In the genomic region with DNA sequence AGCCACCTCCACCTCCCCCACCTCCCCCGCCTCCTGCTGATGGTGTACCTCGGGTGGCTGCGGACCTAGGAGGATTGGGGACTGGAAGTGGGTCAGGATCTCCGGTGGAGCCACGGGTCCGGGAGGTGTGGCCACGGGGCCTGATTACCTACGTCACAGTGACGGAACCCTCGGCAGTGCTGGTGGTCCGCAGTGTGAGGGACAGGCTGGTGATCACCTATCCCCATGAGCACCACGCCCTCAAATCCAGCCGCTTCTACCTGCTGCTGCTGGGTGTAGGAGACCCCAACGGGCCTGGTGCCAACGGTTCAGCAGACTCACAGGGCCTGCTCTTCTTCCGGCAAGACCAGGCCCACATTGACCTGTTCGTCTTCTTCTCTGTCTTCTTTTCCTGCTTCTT, we compare ENCODE assay signal across 18 mouse cellular contexts. TPM values are rescaled to one million over a fixed set of nuclear protein-coding genes. Genes with fewer than 3 reads are reported as not detected.
DNase-seq lines count a peak whose midpoint lies in the region; ATAC-seq and TF ChIP-seq lines count a peak whose summit lies in the region.
"Had no signal": no experiment of that assay in that cellular context is flagged by ENCODE, and none has a peak within 500 bp of the region (broad histone marks: within the 10 kb centered on the region; RNA-seq: fewer than 3 reads in every experiment).

No protein-coding gene starts in this region.

- no peak overlapping the region for H3K9ac ChIP-seq in intestine, postnatal 0 days (ENCODE audit: low read depth, low read length)

- DNase-seq in cerebellum, adult 11-12 months = peak; percentile 59
- DNase-seq in cerebellum, adult 18-20 months = no peak
- DNase-seq in cerebellum, adult 9-10 months = peak; percentile 37
- peak; percentile 56 for DNase-seq in cerebellum, adult 9-11 months
- no peak for DNase-seq in cerebellum, adult 8-10 months
- DNase-seq: adrenal gland, adult 8-10 months; B cell, adult 2 months had no signal

- ATAC-seq in cerebellum, adult (ENCODE audit: insufficient number of reproducible peaks, low FRiP score, low TSS enrichment) = no peak
- ATAC-seq in intestine, postnatal 0 days = no peak
- ATAC-seq: activated CD4-positive, CD25-positive, alpha-beta regulatory T cell, adult 4 months; CD4-positive, CD25-positive, alpha-beta regulatory T cell, adult 4 months; Patski had no signal

- 93% methylated on average over 17 of the region's 17 CpGs for WGBS in intestine, postnatal 0 days

- H3K9me3 ChIP-seq in E14TG2a.4 (ENCODE audit: low read length) = no peaks in the 10 kb centered on the region
- H3K9me3 ChIP-seq in intestine, postnatal 0 days (ENCODE audit: control insufficient read depth) = no peaks in the 10 kb centered on the region
- H3K9me3 ChIP-seq: G1E had no signal

- H3K4me1 ChIP-seq in E14TG2a.4 (replicated peaks; ENCODE audit: low read depth, low read length) = peaks cover 73% of the 10 kb centered on the region
- H3K4me1 ChIP-seq in intestine, postnatal 0 days (replicated peaks; ENCODE audit: control insufficient read depth, insufficient read depth, low read length) = no peaks in the 10 kb centered on the region

- peaks cover 51% of the 10 kb centered on the region for H3K36me3 ChIP-seq in E14TG2a.4 (ENCODE audit: insufficient read depth, low read length)
- peaks cover 33% of the 10 kb centered on the region for H3K36me3 ChIP-seq in intestine, postnatal 0 days (ENCODE audit: control insufficient read depth, insufficient read depth)

- no peak overlapping the region for H3K27ac ChIP-seq in intestine, postnatal 0 days (ENCODE audit: low read depth, low read length)

- no peak for TF ChIP-seq CTCF in E14TG2a.4 (conservative IDR thresholded peaks at IDR 0.05; ENCODE audit: low read length)
- TF ChIP-seq CTCF in intestine, postnatal 0 days (IDR thresholded peaks at IDR 0.05; ENCODE audit: low read depth) = no peak

- peaks cover 24% of the 10 kb centered on the region for H3K27me3 ChIP-seq in E14TG2a.4 (ENCODE audit: insufficient read depth, low read length)
- peaks cover 18% of the 10 kb centered on the region for H3K27me3 ChIP-seq in intestine, postnatal 0 days (replicated peaks; ENCODE audit: control insufficient read depth, insufficient read depth, low read length)
- H3K27me3 ChIP-seq: Patski had no signal

- peak overlapping the region; percentile 52 for H3K4me3 ChIP-seq in E14TG2a.4 (replicated peaks; ENCODE audit: low read length)
- H3K4me3 ChIP-seq in intestine, postnatal 0 days (ENCODE audit: low read depth, low read length) = no peak overlapping the region

- no peak overlapping the region for H3K4me2 ChIP-seq in intestine, postnatal 0 days (replicated peaks; ENCODE audit: low read depth)

RNA-seq across cellular contexts. Expression of a gene that starts 5.9 kb away (rescaled TPM):
- polyA plus RNA-seq in intestine, postnatal 0 days (2015; fragmentation: Nextera tagmentation; extraction: Ambion mirVana) = 0.33 TPM in 1 of 2 replicates, not detected in the other
- polyA plus RNA-seq: activated CD4-positive, CD25-positive, alpha-beta regulatory T cell, adult 4 months; adrenal gland, adult 2 months; brain, embryonic 14.5 days; CD4-positive, CD25-positive, alpha-beta regulatory T cell, adult 4 months; cerebellum, adult 2 months; G1E; Patski had no signal

RNA-seq across cellular contexts. Expression of a gene that starts 34.9 kb away (rescaled TPM):
- 15.0 and 17.5 TPM in 2 replicates for polyA plus RNA-seq in intestine, postnatal 0 days (2015; fragmentation: Nextera tagmentation; extraction: Ambion mirVana)

RNA-seq across cellular contexts. Expression of a gene that starts 46.7 kb away (rescaled TPM):
- 3.4 and 3.8 TPM in 2 replicates for polyA plus RNA-seq in intestine, postnatal 0 days (2015; fragmentation: Nextera tagmentation; extraction: Ambion mirVana)

RNA-seq across cellular contexts. Expression of a gene that starts 49.1 kb away (rescaled TPM):
- polyA plus RNA-seq in intestine, postnatal 0 days (2015; fragmentation: Nextera tagmentation; extraction: Ambion mirVana) = 0.16 TPM in 1 of 2 replicates, not detected in the other
- polyA plus RNA-seq: activated CD4-positive, CD25-positive, alpha-beta regulatory T cell, adult 4 months; adrenal gland, adult 2 months; brain, embryonic 14.5 days; C2C12; CD4-positive, CD25-positive, alpha-beta regulatory T cell, adult 4 months; cerebellum, adult 2 months; G1E had no signal

RNA-seq across cellular contexts. Expression of a gene that starts 57.7 kb away (rescaled TPM):
- polyA plus RNA-seq in intestine, postnatal 0 days (2015; fragmentation: Nextera tagmentation; extraction: Ambion mirVana) = 0.69 and 0.92 TPM in 2 replicates
- polyA plus RNA-seq: activated CD4-positive, CD25-positive, alpha-beta regulatory T cell, adult 4 months; CD4-positive, CD25-positive, alpha-beta regulatory T cell, adult 4 months; G1E had no signal

Comparison
In these comparisons a context has a peak if more than half of its experiments do, and no peak if none do; other contexts are left out.
1. DNase-seq: peak in cerebellum, adult 11-12 months (single experiment), cerebellum, adult 9-10 months (single experiment) and cerebellum, adult 9-11 months (single experiment); none in cerebellum, adult 18-20 months (0 of 2) and cerebellum, adult 8-10 months (single experiment).